Mouse (Mus musculus): ENCODE measurements around the gene Dysf.
"Not testable (repeated sequence)": the region's sequence is repeated elsewhere in the genome, so short reads cannot be mapped to it uniquely, and the experiment has no call there.

Gene Dysf

DNA sequence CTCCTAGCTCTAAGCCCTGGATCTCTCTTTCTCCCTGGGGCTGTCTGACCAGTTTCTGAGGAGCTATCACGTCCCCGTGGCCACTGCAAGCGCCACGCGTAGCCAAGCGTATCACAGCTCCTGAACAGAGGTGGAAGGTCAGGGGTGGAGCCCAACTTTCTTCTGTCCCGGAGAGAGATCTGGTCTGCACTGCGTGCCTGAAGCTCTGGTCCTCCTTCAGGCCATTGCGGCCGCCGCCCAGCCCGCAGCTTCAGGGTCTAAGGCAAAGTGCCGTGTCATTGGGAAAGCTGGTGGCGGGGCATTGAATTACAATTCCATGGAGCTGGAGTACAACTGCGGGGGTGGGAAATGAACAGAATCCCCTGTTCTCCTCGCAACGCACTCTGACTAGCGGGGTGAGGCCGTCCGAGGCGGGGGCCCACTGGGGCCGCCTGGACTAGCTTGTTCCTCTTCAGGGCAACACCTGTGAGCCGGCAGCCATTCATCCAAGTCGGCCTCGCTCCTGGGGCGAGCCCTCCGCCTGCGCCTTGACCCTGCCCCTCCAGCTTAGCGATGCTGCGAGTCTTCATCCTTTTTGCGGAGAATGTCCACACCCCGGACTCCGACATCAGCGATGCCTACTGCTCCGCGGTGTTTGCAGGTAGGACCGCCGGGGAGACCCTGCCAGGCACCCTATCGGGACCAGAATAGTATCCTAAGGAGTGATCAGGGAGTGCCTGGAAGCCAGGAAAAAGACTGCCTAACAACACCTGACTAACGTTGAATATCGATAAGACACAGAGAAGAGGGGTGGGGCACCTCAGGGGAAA, at the start of gene Dysf:
Gene Dysf, plus strand, starts transcription at position 228 of the 809 bp plus-strand sequence.
- peak; percentile 38 to 45 for DNase-seq (ENCODE audit: low spot score in 2 of 2)

- no peak for DNase-seq (ENCODE audit: low spot score in 2 of 2)
These were observed 20.7 kb upstream of the Dysf start for GRCm38 (mm10) chr6:83987642-83988041.

- peak in 1 of 2 experiments; percentile 23 for DNase-seq (ENCODE audit: low spot score in 2 of 2)
These were observed 5.7 kb upstream of the Dysf start for GRCm38 (mm10) chr6:84002716-84003115.

GRCm38 (mm10) chr6:84004295-84004694, 4.1 kb upstream of the Dysf start:
- DNase-seq (ENCODE audit: low spot score in 2 of 2), result no peak

DNA sequence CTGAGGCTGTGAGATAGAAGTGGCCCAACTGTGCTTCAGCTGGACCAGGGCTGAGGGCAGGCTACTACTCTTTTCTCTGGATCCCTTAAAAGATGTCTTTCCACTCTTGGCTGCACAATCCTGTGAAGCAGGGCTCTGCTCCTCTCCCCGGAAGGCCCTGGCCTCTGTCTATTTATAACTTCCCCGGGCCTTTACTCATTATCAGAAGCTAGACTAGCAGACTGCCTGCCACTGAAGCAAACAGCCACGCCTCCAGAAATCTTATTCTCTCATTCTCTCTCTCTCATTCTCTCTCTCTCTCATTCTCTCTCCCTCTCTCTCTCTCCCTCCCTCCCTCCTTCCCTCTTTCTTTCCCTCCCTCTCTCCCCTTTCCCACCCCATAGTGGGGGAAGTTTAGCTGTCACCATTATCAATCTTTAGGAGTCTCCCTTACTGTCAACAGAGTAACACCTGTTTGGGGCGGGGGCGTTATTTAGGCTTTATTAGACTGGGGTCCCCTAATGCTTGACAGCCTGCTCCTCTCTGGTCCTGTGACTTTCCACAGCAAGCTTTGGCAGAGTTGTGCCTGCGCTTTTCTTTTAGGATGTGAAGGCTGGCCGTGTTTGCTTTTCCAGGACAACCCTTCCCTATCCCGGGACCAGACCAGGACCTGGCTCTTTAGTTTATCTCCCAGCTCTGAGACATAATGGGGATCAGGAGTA, 932 bp downstream of the Dysf start:
- no peak for DNase-seq (ENCODE audit: low spot score in 2 of 2)

- DNase-seq (ENCODE audit: low spot score in 2 of 2), result no peak
These were observed 1.5 kb downstream of the Dysf start for GRCm38 (mm10) chr6:84009915-84010302.

GRCm38 (mm10) chr6:84010303-84011225, 2.2 kb downstream of the Dysf start:
- peak in 1 of 2 experiments; percentile 36 for DNase-seq (ENCODE audit: low spot score in 2 of 2)

DNA sequence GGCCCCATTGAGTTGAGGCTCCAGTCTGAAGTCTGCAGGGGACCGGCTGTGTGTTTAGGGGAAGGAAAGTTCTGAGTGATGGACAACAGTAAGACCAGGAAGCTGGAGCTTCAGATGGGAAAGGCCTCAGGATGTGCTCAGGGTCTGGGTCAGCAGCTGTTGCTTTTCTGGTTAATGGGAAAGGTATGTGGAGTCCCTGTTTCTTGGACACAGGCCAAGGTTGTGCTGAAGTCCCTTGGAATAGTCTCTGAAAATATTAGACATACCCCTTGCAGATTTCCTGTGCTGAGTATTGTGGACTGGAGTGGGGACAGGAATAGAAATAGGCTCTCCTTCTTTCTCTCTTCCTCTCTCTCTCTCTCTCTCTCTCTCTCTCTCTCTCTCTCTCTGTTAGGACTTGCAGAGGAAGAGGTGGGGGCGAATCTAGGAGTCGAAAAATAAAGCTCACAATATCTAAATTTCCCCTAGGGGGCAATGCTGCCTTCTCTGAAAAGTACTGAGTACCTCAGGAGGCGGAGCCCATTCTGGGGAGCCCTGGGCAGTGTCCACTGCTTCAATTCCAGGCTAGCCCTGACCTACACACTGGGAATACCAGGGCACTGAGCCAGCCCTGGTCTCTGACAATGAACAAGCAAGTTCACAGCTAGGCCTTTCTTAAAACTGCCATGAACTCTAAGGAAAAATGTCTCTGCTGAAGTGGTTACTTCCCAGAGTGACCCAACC, 6.7 kb downstream of the Dysf start:
- DNase-seq (ENCODE audit: low spot score in 2 of 2), result not testable (repeated sequence)

DNA sequence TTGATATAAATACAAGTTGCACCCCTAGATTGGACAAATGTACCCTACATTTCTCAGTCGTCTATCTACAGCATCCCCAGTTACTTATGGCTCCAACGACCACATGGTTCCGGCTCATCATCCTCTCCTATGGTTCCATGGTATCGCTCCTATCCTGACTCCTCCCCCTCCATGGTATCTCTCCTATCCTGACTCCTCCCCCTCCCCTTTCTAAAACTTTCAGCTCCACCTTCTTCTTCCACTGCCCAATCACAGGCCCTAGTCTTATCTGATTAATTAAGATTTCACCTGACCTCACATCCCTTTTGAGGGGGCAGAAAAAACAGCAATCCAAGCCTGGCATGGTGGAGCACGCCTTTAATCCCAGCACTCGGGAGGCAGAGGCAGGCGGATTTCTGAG, 8.5 kb downstream of the Dysf start:
- DNase-seq (ENCODE audit: low spot score in 2 of 2), result no peak

DNA sequence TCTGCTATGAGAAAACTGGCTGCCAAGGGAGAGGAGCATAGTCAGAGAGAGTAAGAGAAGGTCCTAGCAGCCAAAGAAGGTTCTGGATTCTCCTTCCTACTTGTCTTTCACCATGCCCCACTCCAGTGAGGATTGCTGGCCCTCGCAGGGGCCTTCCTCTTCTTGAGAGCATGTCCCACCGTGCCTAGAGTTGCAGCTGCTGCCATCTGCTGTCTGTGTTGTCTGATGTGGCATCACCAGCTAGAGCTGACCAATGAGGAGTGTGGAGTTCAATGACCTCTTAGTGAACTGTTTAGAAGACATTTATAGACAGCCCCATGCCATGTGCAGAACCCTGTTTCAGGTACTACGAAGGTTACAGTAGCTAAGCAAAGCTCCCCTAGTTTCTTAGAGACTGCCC, 9.0 kb downstream of the Dysf start:
- DNase-seq (ENCODE audit: low spot score in 2 of 2), result no peak

GRCm38 (mm10) chr6:84018906-84019550, 10.6 kb downstream of the Dysf start:
- peak; percentile 33 to 42 for DNase-seq (ENCODE audit: low spot score in 2 of 2)

DNA sequence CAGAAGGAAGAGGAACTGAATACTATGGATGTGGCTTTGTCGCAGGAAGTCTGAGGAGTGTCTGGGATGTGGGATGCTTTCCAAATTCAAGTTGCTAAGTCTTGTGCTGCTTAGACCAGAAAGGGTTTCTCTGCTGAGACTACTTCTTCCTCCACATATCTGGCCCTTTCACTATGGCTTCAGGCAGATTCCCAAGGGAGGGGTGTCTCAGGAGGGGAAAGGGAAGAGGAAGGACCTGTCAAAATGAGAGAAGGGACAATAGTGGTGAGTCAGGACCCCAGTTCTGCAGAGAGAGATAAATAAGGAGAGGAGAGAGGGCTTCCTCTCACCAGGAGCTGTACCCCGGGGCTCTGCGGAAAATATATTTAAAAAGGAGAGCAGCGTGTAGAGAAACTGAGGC, 11.6 kb downstream of the Dysf start:
- no peak for DNase-seq (ENCODE audit: low spot score in 2 of 2)

- no peak for DNase-seq (ENCODE audit: low spot score in 2 of 2)
These were observed 13.6 kb downstream of the Dysf start for GRCm38 (mm10) chr6:84021990-84022389.

- no peak for DNase-seq (ENCODE audit: low spot score in 2 of 2)
These were observed 17.2 kb downstream of the Dysf start for GRCm38 (mm10) chr6:84025636-84026035.

GRCm38 (mm10) chr6:84028791-84029190, 20.4 kb downstream of the Dysf start:
- DNase-seq (ENCODE audit: low spot score in 2 of 2), result no peak

DNA sequence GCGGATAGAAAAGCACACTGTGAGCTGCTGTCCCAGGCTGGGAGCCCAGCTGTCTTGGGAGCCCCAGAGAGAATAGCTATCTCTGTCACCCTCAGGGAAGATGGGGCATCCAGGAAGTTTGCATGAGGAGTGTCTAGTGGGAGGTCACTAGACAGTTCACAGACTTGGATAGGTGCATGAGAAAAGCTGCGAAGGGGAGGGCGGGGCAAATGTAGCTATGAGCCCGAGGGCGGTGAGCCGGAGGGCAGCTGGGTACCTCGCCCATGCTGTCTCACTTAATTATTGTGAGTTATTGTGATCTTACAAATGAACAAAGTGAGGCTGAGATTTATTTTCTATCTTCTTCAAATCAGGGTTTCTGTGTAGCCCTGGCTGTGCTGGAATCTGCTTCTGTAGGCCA, 21.4 kb downstream of the Dysf start:
- DNase-seq (ENCODE audit: low spot score in 2 of 2), result no peak

DNA sequence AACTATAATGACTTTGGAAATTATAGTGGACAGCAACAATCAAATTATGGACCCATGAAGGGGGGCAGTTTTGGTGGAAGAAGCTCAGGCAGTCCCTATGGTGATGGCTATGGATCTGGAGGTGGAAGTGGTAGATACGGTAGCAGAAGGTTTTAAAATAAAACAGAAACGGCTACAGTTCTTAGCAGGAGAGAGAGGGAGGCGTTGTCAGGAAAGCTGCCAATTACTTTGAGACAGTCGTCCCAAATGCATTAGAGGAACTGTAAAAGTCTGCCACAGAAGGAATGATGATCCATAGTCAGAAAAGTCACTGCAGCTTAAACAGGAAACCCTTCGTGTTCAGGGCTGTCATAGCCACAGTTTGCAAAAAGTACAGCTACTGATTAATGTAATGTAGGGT, 24.1 kb downstream of the Dysf start:
- DNase-seq (ENCODE audit: low spot score in 2 of 2), result not testable (repeated sequence)

DNA sequence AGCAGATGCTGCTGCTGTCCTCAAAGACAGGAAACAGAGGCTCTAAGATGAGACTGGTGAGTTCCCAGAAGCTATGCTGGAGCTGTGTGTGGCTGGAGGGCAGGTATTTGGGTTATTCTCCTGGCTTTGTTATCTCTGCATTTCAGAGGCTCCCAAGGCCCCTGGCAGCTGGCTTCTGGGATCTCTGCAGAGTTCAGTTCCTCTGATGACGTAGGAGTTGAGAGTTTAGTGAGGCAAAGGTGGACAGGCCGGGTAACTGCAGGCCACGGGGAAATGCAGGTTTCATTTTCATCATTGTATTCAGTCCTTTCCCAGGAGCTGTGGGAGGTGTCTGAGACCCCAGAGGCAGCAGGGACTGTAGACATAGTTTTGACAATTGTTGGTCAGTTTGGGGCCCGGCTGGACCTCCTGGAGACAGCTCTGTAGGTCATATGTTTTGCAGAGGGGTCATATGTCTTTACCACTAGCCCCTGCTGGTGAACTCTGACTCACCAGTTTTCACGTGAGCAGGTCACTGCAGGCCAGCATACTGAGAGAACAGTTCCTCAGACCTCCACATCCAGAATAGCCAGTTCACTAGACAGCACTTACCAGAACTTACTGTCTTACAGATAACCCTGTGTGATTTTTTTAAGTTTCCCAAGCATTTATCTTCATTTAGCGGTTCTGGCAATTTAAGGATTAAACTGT, 35.0 kb downstream of the Dysf start:
- no peak for DNase-seq (ENCODE audit: low spot score in 2 of 2)

DNA sequence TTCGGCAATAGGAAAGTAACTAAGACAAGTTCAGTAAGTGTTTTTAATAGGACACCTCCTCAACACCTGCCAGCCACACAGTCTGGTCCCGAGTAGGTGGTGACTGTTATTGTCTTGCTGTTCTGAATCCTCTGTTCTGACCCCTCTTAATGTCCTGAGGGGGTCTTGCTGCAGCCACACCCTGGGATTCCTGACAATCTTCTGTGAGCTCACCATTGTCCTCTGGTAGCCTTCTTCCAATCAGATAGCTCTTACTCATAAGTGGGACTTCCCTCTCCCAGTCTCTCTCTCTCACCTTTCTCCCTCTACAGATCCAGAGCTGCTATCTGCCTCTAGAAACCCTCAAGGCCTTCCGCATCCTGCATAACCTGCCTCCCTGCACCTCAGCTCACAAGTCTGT, 36.3 kb downstream of the Dysf start:
- DNase-seq (ENCODE audit: low spot score in 2 of 2), result no peak

- DNase-seq (ENCODE audit: low spot score in 2 of 2), result no peak
These were observed 40.5 kb downstream of the Dysf start for GRCm38 (mm10) chr6:84048856-84049255.

Measured in right cerebral cortex, postnatal 10 days (tissue).